Mouse (Mus musculus) kidney, embryonic 16.5 days (tissue): ENCODE measurements around the gene Unc5a. TPM values are rescaled to one million over a fixed set of nuclear protein-coding genes. Genes with fewer than 3 reads are reported as not detected.

Experiments
- ATAC-seq: fragments of 200-750 bp; cut with Nextera tagmentation; 2 replicates; pipeline ENCODE4 v1.8.0; 2017; ENCODE audit warnings: moderate TSS enrichment; ENCODE audit not compliant: low FRiP score, low TSS enrichment
- H3K27ac ChIP-seq: fragments of 300-500 bp; sonication (generic); 2 replicates; pipeline ENCODE4 v1.5.1; 2014; ENCODE audit warnings: low read length
- H3K27me3 ChIP-seq: fragments of 300-500 bp; sonication (generic); 2 replicates; pipeline ENCODE4 v1.6.1; 2014; ENCODE audit warnings: low read length, control low read depth, mixed read lengths; ENCODE audit not compliant: insufficient read depth
- H3K36me3 ChIP-seq: fragments of 300-500 bp; sonication (generic); 2 replicates; pipeline ENCODE4 v1.6.1; 2014; ENCODE audit warnings: low read length, control low read depth, mixed read lengths; ENCODE audit not compliant: insufficient read depth
- H3K4me1 ChIP-seq: fragments of 300-500 bp; sonication (generic); 2 replicates; pipeline ENCODE4 v1.6.1; 2014; ENCODE audit warnings: low read length, control low read depth, mixed read lengths; ENCODE audit not compliant: insufficient read depth
- H3K4me2 ChIP-seq: fragments of 300-500 bp; sonication (generic); replicated peaks from 2 replicates; pipeline ENCODE4 v1.6.1; 2014; ENCODE audit warnings: low read depth, low read length
- H3K4me3 ChIP-seq: fragments of 300-500 bp; sonication (generic); 2 replicates; pipeline ENCODE4 v1.5.1; 2014; ENCODE audit warnings: mild to moderate bottlenecking, low read length
- H3K9ac ChIP-seq: fragments of 300-500 bp; sonication (generic); replicated peaks from 2 replicates; pipeline ENCODE4 v1.6.1; 2014; ENCODE audit warnings: low read length
- H3K9me3 ChIP-seq: fragments of 300-500 bp; sonication (generic); 2 replicates; pipeline ENCODE4 v1.6.1; 2016; ENCODE audit warnings: low read length, control low read depth
- WGBS: fragments of 180-500 bp; shearing (Covaris S2); extraction: QIAGEN DNeasy Blood & Tissue Kit; methylation state at CpG from one replicate; pipeline ENCODE4 v1.1.7; 2014; 5-methylcytosine and 5-hydroxymethylcytosine counted together
- polyA plus RNA-seq: library from polyadenylated mRNA; unstranded; fragments of >200 nt; fragmentation: Nextera tagmentation; extraction: Ambion mirVana; gene quantifications from 2 replicates; pipeline ENCODE4 v1.2.1, GENCODE M21; 2015

Unc5a gene
- polyA plus RNA-seq, 1 experiment from 2014 or later, result 2.7 TPM

GRCm38 (mm10) chr13:54968636-54969035 lies 19.4 kb downstream of the Unc5a start:
- no peak overlapping the region for H3K27ac ChIP-seq
- ATAC-seq, result no peak
- no peak overlapping the region for H3K4me2 ChIP-seq
- no peaks in the 10 kb centered on the region for H3K36me3 ChIP-seq
- H3K4me3 ChIP-seq, result no peak overlapping the region
- H3K9ac ChIP-seq, result no peak overlapping the region
- WGBS, result 55% methylated on average over 5 of the region's 5 CpGs
- no peaks in the 10 kb centered on the region for H3K27me3 ChIP-seq
- H3K9me3 ChIP-seq, result no peaks in the 10 kb centered on the region
- no peaks in the 10 kb centered on the region for H3K4me1 ChIP-seq

GRCm38 (mm10) chr13:54969513-54969912 lies 20.3 kb downstream of the Unc5a start:
- H3K9ac ChIP-seq, result no peak overlapping the region
- 47% methylated on average over 9 of the region's 9 CpGs for WGBS
- H3K4me3 ChIP-seq, result no peak overlapping the region
- H3K4me1 ChIP-seq, result no peaks in the 10 kb centered on the region
- no peaks in the 10 kb centered on the region for H3K9me3 ChIP-seq
- H3K27me3 ChIP-seq, result no peaks in the 10 kb centered on the region
- H3K36me3 ChIP-seq, result no peaks in the 10 kb centered on the region
- H3K4me2 ChIP-seq, result no peak overlapping the region
- no peak overlapping the region for H3K27ac ChIP-seq
- no peak for ATAC-seq

- H3K27me3 ChIP-seq, result no peaks in the 10 kb centered on the region
- no peaks in the 10 kb centered on the region for H3K9me3 ChIP-seq
- no peaks in the 10 kb centered on the region for H3K4me1 ChIP-seq
- no peak overlapping the region for H3K4me2 ChIP-seq
- H3K36me3 ChIP-seq, result no peaks in the 10 kb centered on the region
- no peak overlapping the region for H3K27ac ChIP-seq
- WGBS, result 42% methylated on average over 14 of the region's 14 CpGs
- H3K9ac ChIP-seq, result no peak overlapping the region
- H3K4me3 ChIP-seq, result no peak overlapping the region
- ATAC-seq, result no peak
Observed at GRCm38 (mm10) chr13:54970521-54971247, 21.5 kb downstream of the Unc5a start.

GRCm38 (mm10) chr13:54975546-54975945 lies 26.3 kb downstream of the Unc5a start:
- no peak overlapping the region for H3K27ac ChIP-seq
- H3K27me3 ChIP-seq, result no peaks in the 10 kb centered on the region
- H3K4me3 ChIP-seq, result no peak overlapping the region
- H3K9me3 ChIP-seq, result no peaks in the 10 kb centered on the region
- no peak overlapping the region for H3K9ac ChIP-seq
- 56% methylated on average over 3 of the region's 3 CpGs for WGBS
- no peak for ATAC-seq
- no peaks in the 10 kb centered on the region for H3K4me1 ChIP-seq
- H3K4me2 ChIP-seq, result no peak overlapping the region
- H3K36me3 ChIP-seq, result no peaks in the 10 kb centered on the region

- Histone ChIP-seq H3K9ac (no peak overlapping the region), H3K9me3 (no peaks in the 10 kb centered on the region), H3K4me2 (no peak overlapping the region), H3K4me1 (no peaks in the 10 kb centered on the region), H3K36me3 (no peaks in the 10 kb centered on the region), H3K27ac (no peak overlapping the region), H3K27me3 (0 out of 2 replicates have a peak, but pooled peaks cover 2% of the 10 kb centered on the region), H3K4me3 (no peak overlapping the region)
- ATAC-seq, result no peak
- WGBS, result 59% methylated on average over 8 of the region's 8 CpGs
Observed at GRCm38 (mm10) chr13:54978804-54979203, 29.6 kb downstream of the Unc5a start.

- H3K4me3 ChIP-seq, result no peak overlapping the region
- H3K9me3 ChIP-seq, result no peaks in the 10 kb centered on the region
- no peak for ATAC-seq
- H3K36me3 ChIP-seq, result no peaks in the 10 kb centered on the region
- no peak overlapping the region for H3K9ac ChIP-seq
- WGBS, result 67% methylated on average over 12 of the region's 12 CpGs
- no peaks in the 10 kb centered on the region for H3K4me1 ChIP-seq
- no peak overlapping the region for H3K27ac ChIP-seq
- 0 out of 2 replicates have a peak, but pooled peaks cover 2% of the 10 kb centered on the region for H3K27me3 ChIP-seq
- no peak overlapping the region for H3K4me2 ChIP-seq
Observed at GRCm38 (mm10) chr13:54980957-54981356, 31.7 kb downstream of the Unc5a start.

- Histone ChIP-seq H3K4me1 (peaks cover 9% of the 10 kb centered on the region), H3K4me2 (no peak overlapping the region), H3K9ac (no peak overlapping the region), H3K4me3 (no peak overlapping the region), H3K9me3 (no peaks in the 10 kb centered on the region), H3K36me3 (no peaks in the 10 kb centered on the region), H3K27ac (no peak overlapping the region), H3K27me3 (0 out of 2 replicates have a peak, but pooled peaks cover 2% of the 10 kb centered on the region)
- no peak for ATAC-seq
- 79% methylated on average over 8 of the region's 8 CpGs for WGBS
Observed at GRCm38 (mm10) chr13:54983001-54983400, 33.8 kb downstream of the Unc5a start.

- Histone ChIP-seq H3K9me3 (no peaks in the 10 kb centered on the region), H3K4me3 (no peak overlapping the region), H3K36me3 (no peaks in the 10 kb centered on the region), H3K9ac (no peak overlapping the region), H3K4me2 (no peak overlapping the region), H3K27me3 (0 out of 2 replicates have a peak, but pooled peaks cover 2% of the 10 kb centered on the region), H3K27ac (no peak overlapping the region), H3K4me1 (peaks cover 9% of the 10 kb centered on the region)
- ATAC-seq, result no peak
- WGBS, result 61% methylated on average over 2 of the region's 2 CpGs
Observed at GRCm38 (mm10) chr13:54983614-54984013, 34.4 kb downstream of the Unc5a start.

GRCm38 (mm10) chr13:54987405-54987804 lies 38.2 kb downstream of the Unc5a start:
- no peaks in the 10 kb centered on the region for H3K36me3 ChIP-seq
- no peak overlapping the region for H3K9ac ChIP-seq
- H3K27ac ChIP-seq, result no peak overlapping the region
- ATAC-seq, result peak; percentile 44; the same call in 1 of the 2 replicates
- H3K9me3 ChIP-seq, result no peaks in the 10 kb centered on the region
- 0 out of 2 replicates have a peak, but pooled peaks cover 2% of the 10 kb centered on the region for H3K27me3 ChIP-seq
- H3K4me1 ChIP-seq, result peaks cover 12% of the 10 kb centered on the region
- no peak overlapping the region for H3K4me2 ChIP-seq
- 38% methylated on average over 9 of the region's 9 CpGs for WGBS
- H3K4me3 ChIP-seq, result no peak overlapping the region

GRCm38 (mm10) chr13:54988181-54988760 lies 39.1 kb downstream of the Unc5a start:
- peak; percentile 9; the same call in 1 of the 2 replicates for ATAC-seq
- H3K36me3 ChIP-seq, result no peaks in the 10 kb centered on the region
- H3K27me3 ChIP-seq, result peaks cover 2% of the 10 kb centered on the region; the same call in 1 of the 2 replicates
- 44% methylated on average over 7 of the region's 7 CpGs for WGBS
- H3K27ac ChIP-seq, result no peak overlapping the region
- H3K4me3 ChIP-seq, result no peak overlapping the region
- H3K4me1 ChIP-seq, result peaks cover 12% of the 10 kb centered on the region
- H3K9ac ChIP-seq, result no peak overlapping the region
- H3K9me3 ChIP-seq, result no peaks in the 10 kb centered on the region
- no peak overlapping the region for H3K4me2 ChIP-seq
